Mouse (Mus musculus) forebrain, embryonic 14.5 days (tissue): Measurements from ENCODE around the gene Zfp428. TPM values are rescaled to one million over a fixed set of nuclear protein-coding genes. Genes with fewer than 3 reads are reported as not detected.

ENCODE experiments used
- polyA plus RNA-seq: library from polyadenylated mRNA; unstranded; fragments of >200 nt; fragmentation: Nextera tagmentation; extraction: Ambion mirVana; gene quantifications from 2 replicates; pipeline ENCODE4 v1.2.1, GENCODE M21; 2014

Gene Zfp428
- polyA plus RNA-seq, 1 experiment from 2014 or later = 178 TPM

Other genes with a start within 250 kb of the Zfp428 start
- gene Zfp93, start 236.6 kb upstream of the Zfp428 start, polyA plus RNA-seq = 9.4 and 11.0 TPM in 2 replicates
- 33.7 and 40.7 TPM in 2 replicates for gene Zfp61, start 205.8 kb upstream of the Zfp428 start, polyA plus RNA-seq
- 20.5 and 21.6 TPM in 2 replicates for gene Zfp94, start 190.3 kb upstream of the Zfp428 start, polyA plus RNA-seq
- 0.20 TPM in 1 of 2 replicates, not detected in the other for gene Tescl, start 173.1 kb upstream of the Zfp428 start, polyA plus RNA-seq
- gene Lypd5, start 157.8 kb upstream of the Zfp428 start, polyA plus RNA-seq = not detected in 2 replicates
- 0.09 and 0.53 TPM in 2 replicates for gene Kcnn4, start 136.7 kb upstream of the Zfp428 start, polyA plus RNA-seq
- gene Smg9, start 107.4 kb upstream of the Zfp428 start, polyA plus RNA-seq = 23.4 and 26.1 TPM in 2 replicates
- gene Irgc1, start 54.7 kb upstream of the Zfp428 start, polyA plus RNA-seq = not detected in 2 replicates
- 1.4 and 2.0 TPM in 2 replicates for gene Plaur, start 44.5 kb upstream of the Zfp428 start, polyA plus RNA-seq
- gene Cadm4, start 25.0 kb upstream of the Zfp428 start, polyA plus RNA-seq = 26.3 and 29.0 TPM in 2 replicates
- 0.20 and 0.45 TPM in 2 replicates for gene AC161166.1, start 5.4 kb downstream of the Zfp428 start, polyA plus RNA-seq
- 19.5 and 25.1 TPM in 2 replicates for gene Irgq, start 23.7 kb downstream of the Zfp428 start, polyA plus RNA-seq
- gene Pinlyp, start 39.1 kb downstream of the Zfp428 start, polyA plus RNA-seq = 0.28 TPM in 1 of 2 replicates, not detected in the other
- gene Xrcc1, start 39.3 kb downstream of the Zfp428 start, polyA plus RNA-seq = 65.1 and 66.6 TPM in 2 replicates
- gene Ethe1, start 80.5 kb downstream of the Zfp428 start, polyA plus RNA-seq = 22.6 and 23.2 TPM in 2 replicates
- gene Zfp575, start 80.6 kb downstream of the Zfp428 start, polyA plus RNA-seq = 3.3 and 6.6 TPM in 2 replicates
- gene Phldb3, start 103.8 kb downstream of the Zfp428 start, polyA plus RNA-seq = not detected in 2 replicates
- 0.20 and 0.21 TPM in 2 replicates for gene Lypd3, start 129.5 kb downstream of the Zfp428 start, polyA plus RNA-seq
- gene Tex101, start 169.7 kb downstream of the Zfp428 start, polyA plus RNA-seq = not detected in 2 replicates
- gene BC049730, start 202.2 kb downstream of the Zfp428 start, polyA plus RNA-seq = not detected in 2 replicates
- not detected in 2 replicates for gene Gm4763, start 219.9 kb downstream of the Zfp428 start, polyA plus RNA-seq